Mouse (Mus musculus): Measurements from ENCODE around the gene Mad1l1.

The Mad1l1 gene

DNA sequence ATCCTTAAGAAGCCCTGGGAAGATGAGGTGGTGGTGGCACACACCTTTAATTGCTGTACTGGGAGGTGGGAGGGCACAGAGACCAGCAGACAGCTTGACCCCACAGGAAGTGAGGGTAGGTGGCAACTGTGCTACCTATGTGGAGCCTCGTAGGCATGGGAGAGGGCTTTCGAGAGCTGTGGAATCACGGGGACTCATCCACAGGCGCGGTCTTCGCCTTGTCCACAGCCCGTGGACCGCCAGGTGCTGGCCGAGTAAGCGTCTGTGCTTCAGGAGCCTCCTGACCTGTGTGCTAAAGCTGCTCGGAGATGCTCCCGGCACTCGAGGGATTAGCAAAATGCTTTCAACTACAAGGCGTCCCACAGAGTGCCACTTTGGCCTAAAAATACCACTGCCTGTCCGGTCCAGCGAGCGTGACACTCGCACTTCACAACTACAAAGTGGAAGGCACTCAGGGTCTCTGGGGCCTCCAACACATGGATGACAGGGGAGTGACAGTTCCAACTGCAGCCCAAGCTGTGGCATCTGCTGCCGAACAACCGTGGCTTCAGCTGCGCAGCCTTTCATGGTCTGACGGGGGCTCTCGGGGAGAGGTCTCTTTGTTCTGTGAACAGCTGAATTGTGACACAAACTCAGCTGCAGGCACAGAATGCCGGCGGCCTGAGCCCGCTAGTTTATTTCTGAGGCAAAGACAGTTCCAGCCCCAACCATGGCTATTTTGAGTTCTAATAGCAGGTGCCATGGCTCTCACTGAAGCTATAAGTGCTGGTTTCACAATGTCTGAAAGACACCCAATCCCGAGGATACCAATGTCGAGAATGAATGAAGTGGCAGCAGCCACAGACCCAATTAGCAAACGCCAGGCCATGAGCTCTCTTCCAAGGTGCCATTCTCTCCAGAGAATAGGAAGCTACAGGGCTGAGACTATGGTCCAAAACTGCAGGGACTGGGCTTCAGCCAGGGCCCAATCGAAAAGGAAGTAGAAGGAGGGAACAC, 57.3 kb downstream of the Mad1l1 start:
- no peak for DNase-seq (ENCODE audit: low read depth, low spot score)

DNA sequence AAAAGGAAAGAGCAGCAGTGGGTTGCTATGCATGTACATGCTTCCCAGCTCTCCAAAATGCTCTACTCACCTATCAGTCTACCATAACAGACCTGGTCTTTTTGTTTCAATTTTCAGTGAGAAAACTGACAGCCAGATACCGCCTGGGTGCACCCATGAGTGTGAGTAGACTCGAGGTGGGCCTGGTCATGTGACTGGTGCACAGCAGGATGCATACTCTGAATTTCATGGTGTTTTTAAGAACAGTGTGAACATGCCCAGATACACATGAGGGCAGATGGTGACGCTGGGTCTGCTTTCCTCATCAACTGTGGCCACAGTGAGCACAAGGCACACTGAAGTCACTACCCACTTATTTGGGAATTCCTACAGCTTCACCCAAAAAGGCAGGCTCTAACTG, 59.0 kb downstream of the Mad1l1 start:
- no peak for DNase-seq (ENCODE audit: low read depth, low spot score)

DNA sequence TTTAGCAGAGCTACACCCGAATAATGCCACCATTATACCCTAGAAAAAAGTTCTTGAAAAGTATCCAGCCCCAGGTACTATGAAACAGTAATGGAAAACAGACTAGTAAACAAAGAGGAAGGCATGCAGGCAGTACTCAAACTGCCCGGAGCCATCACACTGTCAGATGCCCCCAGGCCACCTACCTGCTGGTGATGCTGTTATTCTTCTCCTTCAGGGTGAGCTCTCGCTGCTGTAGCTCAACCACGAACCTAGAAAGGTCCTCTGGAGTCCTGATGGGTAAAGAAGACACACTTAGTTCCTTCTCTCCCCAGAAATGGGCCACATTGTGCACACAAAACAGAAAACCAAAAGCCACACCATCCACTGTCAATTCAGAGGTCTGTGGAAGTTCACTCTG, 60.0 kb downstream of the Mad1l1 start:
- no peak for DNase-seq (ENCODE audit: low read depth, low spot score)

DNA sequence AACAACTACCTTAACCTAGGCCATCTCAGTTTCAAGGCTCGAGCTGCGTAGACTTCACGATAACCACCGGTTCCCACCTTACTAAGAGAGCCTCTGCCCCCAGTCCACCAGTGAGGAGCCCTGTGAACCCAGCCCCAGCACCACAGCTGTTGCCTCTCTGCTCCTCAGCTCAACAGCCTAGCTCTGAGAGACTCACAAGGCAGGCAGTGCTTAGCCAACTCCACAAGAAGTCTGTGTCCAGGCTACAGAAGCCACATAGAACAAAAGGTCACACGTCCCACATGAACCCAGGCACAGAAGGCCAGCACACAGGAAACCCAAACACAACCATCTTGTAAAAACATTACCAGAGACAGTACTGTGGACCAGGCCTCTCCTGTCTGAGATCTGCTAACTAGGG, 62.7 kb downstream of the Mad1l1 start:
- no peak for DNase-seq (ENCODE audit: low read depth, low spot score)

DNA sequence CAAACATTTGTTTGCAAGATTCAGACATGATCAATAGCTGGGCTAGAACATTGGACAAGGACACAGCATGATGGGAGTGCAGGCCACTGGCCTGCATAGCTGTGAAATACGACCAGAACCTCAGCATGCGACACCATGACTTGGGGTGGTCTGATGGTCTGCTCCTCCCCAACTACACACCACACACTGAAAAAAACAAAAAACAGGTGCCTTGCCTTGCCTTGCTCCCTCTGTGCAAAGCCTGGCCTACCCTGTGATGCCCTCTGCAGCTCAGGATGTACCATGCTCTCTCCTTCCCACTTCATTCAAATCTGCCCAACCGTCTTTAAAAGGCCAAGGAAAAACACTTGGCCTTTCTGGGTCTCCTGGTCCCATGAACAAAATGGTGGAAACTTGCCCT, 63.3 kb downstream of the Mad1l1 start:
- DNase-seq (ENCODE audit: low read depth, low spot score) = no peak

DNA sequence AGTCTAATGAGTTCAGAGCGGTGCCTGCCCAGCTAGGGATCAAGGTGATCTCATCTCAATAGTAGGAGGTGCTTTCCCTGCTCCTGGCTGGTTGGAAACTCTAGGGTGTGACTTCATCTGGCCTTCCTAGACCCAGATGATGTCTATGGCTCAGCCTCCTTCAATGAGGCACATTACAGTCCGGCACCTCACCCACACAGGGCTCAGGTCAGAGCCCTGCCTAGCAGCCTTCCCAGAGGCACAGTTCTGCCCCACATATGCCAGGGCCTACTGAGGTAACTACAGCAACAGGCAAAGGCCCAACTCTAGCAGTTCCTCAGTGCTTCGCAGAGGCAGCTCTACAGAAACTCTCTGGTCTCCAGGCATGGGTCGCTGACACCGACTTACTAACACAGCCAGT, 63.9 kb downstream of the Mad1l1 start:
- no peak for DNase-seq (ENCODE audit: low read depth, low spot score)

GRCm38 (mm10) chr5:140256685-140257084, 64.7 kb downstream of the Mad1l1 start:
- DNase-seq (ENCODE audit: low read depth, low spot score) = no peak

GRCm38 (mm10) chr5:140255265-140255664, 66.1 kb downstream of the Mad1l1 start:
- no peak for DNase-seq (ENCODE audit: low read depth, low spot score)

DNA sequence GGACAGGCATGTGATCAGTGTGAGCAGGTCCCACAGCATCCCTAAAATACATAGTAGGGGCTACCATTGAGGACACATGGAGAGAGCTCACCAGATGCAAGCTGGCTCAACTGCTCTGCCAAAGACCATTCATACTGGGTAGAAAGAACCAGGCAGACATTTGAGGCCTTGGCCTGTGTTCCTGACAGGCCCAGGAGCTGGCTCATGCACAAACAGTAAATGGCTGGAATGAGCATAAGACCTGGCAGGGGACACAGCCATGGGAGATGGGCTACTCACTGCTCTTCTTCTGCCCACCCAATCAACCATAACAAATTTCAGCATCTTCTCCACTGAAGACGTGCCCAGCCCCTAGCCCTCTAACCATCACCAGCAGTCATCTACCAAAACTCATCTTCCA, 66.7 kb downstream of the Mad1l1 start:
- DNase-seq (ENCODE audit: low read depth, low spot score) = no peak

DNA sequence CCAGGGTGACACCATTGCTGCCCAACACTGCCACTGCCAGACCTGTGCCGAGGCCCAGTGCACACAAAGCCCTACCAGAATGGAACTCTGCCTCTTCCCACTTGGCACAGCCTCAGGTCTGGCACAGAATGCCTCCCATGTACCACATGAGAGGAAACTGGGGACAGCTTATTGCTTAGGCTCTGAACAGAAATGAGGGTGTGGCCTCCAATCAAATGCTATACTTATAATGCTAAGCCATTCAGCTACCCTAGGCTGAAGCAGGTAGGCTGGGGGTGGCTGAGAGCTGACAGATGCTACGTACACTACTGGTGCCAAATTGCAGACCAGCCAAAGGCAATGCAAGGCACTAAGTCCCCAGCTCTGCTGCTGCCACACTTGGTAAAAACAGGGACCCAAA, 69.4 kb downstream of the Mad1l1 start:
- no peak for DNase-seq (ENCODE audit: low read depth, low spot score)

GRCm38 (mm10) chr5:140250370-140250769, 71.0 kb downstream of the Mad1l1 start:
- DNase-seq (ENCODE audit: low read depth, low spot score) = no peak

GRCm38 (mm10) chr5:140249359-140250062, 71.8 kb downstream of the Mad1l1 start:
- no peak for DNase-seq (ENCODE audit: low read depth, low spot score)

DNA sequence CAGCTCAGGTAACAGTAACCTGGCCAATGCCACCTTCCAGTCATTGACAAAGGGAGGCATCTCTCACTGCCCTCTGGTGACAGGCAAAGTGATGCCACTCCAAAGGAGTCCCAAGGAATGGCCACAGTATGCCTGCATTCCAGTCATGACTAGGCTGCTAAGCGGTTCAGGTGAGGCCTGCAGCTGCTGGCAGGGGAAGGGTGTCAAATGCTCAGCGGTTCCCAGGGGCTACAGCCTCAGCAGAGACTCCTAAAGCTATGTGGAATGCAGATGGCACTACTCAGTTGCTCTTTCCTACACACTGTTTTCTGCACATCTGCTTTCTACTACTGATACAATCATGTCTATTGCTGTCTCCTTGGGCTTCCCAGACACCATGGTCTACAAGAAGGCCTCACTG, 73.3 kb downstream of the Mad1l1 start:
- no peak for DNase-seq (ENCODE audit: low read depth, low spot score)

DNA sequence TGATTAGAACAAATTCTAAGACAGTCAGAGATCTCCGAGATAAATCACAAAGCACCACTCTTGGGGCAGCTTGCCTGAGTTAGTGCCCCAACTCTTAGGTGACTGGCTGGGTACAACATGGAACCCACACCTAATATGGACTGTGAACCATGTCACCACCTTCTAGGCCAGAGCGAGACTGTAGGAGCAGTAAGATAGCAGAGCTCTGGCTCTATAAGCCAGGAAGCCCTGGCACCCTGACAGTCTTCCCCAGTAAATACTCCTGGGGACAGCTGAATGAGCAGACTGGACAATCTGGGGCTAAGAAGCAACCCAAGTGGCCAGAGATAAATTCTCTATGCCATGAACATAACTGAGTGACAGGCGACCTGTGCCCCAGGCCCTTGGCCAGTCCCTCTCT, 81.1 kb downstream of the Mad1l1 start:
- DNase-seq (ENCODE audit: low read depth, low spot score) = no peak

DNA sequence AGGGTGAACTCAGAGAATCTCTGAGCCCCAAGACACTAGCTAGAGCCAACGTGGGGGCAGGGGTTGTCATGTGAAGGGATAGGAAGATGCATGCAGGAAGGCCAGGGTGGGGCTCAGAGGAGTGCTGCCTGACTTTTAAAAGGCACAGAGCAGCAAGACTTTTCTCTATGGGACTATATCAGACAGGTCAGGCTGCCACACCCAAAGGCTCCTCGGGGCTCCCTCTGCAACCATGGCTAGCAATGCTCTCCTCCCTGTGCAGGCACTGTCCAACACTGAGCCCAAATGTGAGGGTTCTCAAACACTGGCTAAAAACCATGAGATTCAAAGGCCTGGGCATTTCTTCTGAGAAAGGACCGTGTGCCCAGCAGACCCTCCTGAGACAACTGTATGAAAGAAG, 82.5 kb downstream of the Mad1l1 start:
- DNase-seq (ENCODE audit: low read depth, low spot score) = no peak

GRCm38 (mm10) chr5:140230818-140231217, 90.5 kb downstream of the Mad1l1 start:
- DNase-seq (ENCODE audit: low read depth, low spot score) = no peak

- DNase-seq (ENCODE audit: low read depth, low spot score) = no peak
These were observed 93.0 kb downstream of the Mad1l1 start for GRCm38 (mm10) chr5:140228306-140228705.

GRCm38 (mm10) chr5:140226871-140227270, 94.5 kb downstream of the Mad1l1 start:
- DNase-seq (ENCODE audit: low read depth, low spot score) = no peak

DNA sequence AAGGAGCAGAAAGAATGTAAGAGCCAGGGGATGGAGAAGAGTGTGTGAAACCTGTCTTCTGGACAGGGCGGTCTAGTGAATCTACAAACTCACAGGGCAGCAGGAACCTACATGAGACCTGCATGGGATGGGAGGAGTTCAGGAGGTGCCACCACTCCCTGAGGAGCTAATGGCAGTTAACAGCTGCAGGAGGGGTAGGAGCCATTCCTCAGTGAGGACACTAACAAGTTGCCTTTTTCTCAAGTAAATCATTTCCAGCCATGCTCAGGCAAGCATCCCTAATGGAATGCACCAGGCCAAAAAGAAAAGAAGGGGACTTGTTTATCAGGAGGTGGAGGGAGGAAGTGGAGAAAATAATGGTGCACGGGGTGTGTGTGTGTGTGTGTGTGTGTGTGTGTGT, 95.5 kb downstream of the Mad1l1 start:
- no peak for DNase-seq (ENCODE audit: low read depth, low spot score)

DNA sequence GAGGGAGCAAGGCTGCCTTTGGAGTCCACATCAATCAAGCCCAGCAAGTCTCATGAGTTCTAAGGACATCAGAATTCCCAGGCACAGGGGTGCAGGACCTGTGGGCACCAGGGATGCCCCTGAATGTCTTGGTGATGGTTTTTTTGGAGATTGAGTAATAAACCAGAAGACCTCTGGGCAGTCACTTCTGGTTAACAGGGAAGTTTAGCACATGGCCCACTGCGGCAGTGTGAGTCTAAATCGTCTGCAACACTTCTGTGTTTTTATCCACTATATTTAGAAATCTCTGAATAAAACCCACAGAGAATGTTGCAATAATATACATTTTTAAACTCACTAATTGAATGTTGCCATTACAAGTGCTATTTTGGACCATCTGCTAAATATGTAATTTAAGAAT, 96.2 kb downstream of the Mad1l1 start:
- no peak for DNase-seq (ENCODE audit: low read depth, low spot score)

DNA sequence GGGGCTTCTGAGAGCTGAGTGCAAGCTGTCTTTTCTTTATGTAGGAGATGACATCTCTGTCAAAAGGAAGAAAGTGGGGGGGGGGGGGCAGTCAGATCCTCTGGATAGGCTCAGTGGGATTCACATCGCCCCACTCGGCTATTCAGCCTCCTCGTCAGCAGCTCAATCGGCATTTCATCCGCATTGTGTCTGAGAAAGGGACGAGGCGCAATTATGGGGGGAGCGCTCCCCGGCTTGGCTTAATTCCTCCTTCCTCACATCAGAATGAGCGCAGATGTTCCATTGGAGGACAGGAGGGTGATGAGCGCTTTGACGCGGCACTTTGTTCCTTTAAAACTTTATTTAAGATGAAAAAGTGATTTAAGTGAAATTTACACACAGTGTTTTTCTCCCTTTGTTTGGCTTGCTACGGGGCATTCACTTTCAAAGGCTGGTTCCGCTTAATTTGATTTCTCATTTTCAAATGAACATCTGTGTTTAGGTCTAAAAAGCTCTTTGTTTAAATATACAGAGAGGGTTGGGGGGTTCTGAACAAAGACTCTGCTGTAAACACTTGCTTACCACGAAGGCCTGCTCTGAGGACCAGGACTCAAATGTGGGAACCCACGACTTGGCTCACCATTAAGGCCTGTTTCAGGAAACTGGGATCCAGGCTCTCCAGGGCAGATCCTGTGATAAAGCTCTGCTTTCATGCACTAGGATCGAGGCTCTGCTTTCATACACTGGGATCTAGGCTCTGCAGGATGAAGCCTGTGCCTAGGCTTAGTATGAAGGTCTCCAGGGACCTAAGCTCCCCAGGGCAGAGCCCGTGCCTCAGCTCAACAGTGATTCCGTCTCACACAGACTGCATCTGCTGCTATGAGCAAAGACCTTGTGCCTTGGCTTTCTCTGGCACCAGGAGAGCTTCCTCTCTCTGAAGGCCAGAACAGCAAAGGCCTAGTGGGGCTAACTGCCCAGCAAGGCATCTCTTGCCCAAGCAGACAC, 98.0 kb downstream of the Mad1l1 start:
- no peak for DNase-seq (ENCODE audit: low read depth, low spot score)
